Mouse (Mus musculus) forebrain, embryonic 11.5 days (tissue): ENCODE measurements at regions not wholly inside any gene's neighbourhood (a gene's known extent, or its start where the extent isn't known, plus 50 kb on each side); places are given as distances from the start of the nearest gene placed in this dataset.

Source experiments
- ATAC-seq: fragments of 200-750 bp; cut with Nextera tagmentation; replicated peaks from 2 replicates; pipeline ENCODE4 v1.8.0; 2017; ENCODE audit warnings: moderate TSS enrichment; ENCODE audit not compliant: low FRiP score
- DNase-seq: peaks from one replicate; pipeline ENCODE4 v3.0.0-alpha.2; 2017; ENCODE audit warnings: low spot score
- H3K27ac ChIP-seq: fragments of 300-500 bp; sonication (generic); 2 replicates; pipeline ENCODE4 v1.5.1; 2014; ENCODE audit warnings: low read depth, low read length
- H3K27me3 ChIP-seq: fragments of 300-500 bp; sonication (generic); 2 replicates; pipeline ENCODE4 v1.6.1; 2014; ENCODE audit warnings: mild to moderate bottlenecking, low read length, mixed read lengths; ENCODE audit not compliant: control insufficient read depth, insufficient read depth
- H3K36me3 ChIP-seq: fragments of 300-500 bp; sonication (generic); 2 replicates; pipeline ENCODE4 v1.6.1; 2014; ENCODE audit warnings: mild to moderate bottlenecking, low read length, moderate library complexity, mixed read lengths; ENCODE audit not compliant: control insufficient read depth, insufficient read depth
- H3K4me1 ChIP-seq: fragments of 300-500 bp; sonication (generic); replicated peaks from 2 replicates; pipeline ENCODE4 v1.6.1; 2014; ENCODE audit warnings: low read length, mixed read lengths; ENCODE audit not compliant: control insufficient read depth, insufficient read depth
- H3K4me2 ChIP-seq: fragments of 300-500 bp; sonication (generic); 2 replicates; pipeline ENCODE4 v1.6.1; 2014; ENCODE audit warnings: low read depth, mild to moderate bottlenecking, low read length, moderate library complexity, mixed read lengths; ENCODE audit not compliant: severe bottlenecking
- H3K4me3 ChIP-seq: fragments of 300-500 bp; sonication (generic); 2 replicates; pipeline ENCODE4 v1.5.1; 2014; ENCODE audit warnings: low read depth, low read length
- H3K9ac ChIP-seq: fragments of 300-500 bp; sonication (generic); 2 replicates; pipeline ENCODE4 v1.6.1; 2014; ENCODE audit warnings: low read length
- H3K9me3 ChIP-seq: fragments of 300-500 bp; sonication (generic); 2 replicates; pipeline ENCODE4 v1.6.1; 2016; ENCODE audit warnings: low read length, mixed read lengths; ENCODE audit not compliant: control insufficient read depth
- WGBS: fragments of 180-500 bp; shearing (Covaris S2); extraction: QIAGEN DNeasy Blood & Tissue Kit; methylation state at CpG from one replicate; pipeline ENCODE4 v1.1.7; 2014; 5-methylcytosine and 5-hydroxymethylcytosine counted together

GRCm38 (mm10) chr13:103539577-103539976, 205.3 kb upstream of the Mast4 start:
- H3K36me3 ChIP-seq = no peaks in the 10 kb centered on the region
- H3K9me3 ChIP-seq = no peaks in the 10 kb centered on the region
- no peak overlapping the region for H3K4me3 ChIP-seq
- WGBS = 88% methylated on average over 10 of the region's 10 CpGs
- H3K4me2 ChIP-seq = no peak overlapping the region
- no peak overlapping the region for H3K27ac ChIP-seq
- no peak overlapping the region for H3K9ac ChIP-seq
- no peak for ATAC-seq
- H3K27me3 ChIP-seq = no peaks in the 10 kb centered on the region
- no peak for DNase-seq
- no peaks in the 10 kb centered on the region for H3K4me1 ChIP-seq

- no peak overlapping the region for H3K4me2 ChIP-seq
- DNase-seq (no peak), ATAC-seq (no peak)
- WGBS = 74% methylated on average over 1 of the region's 1 CpGs
- no peaks in the 10 kb centered on the region for H3K27me3 ChIP-seq
- no peaks in the 10 kb centered on the region for H3K9me3 ChIP-seq
- H3K4me1 ChIP-seq = no peaks in the 10 kb centered on the region
- H3K4me3 ChIP-seq = no peak overlapping the region
- no peak overlapping the region for H3K9ac ChIP-seq
- no peaks in the 10 kb centered on the region for H3K36me3 ChIP-seq
- H3K27ac ChIP-seq = no peak overlapping the region
Observed at GRCm38 (mm10) chr13:103513825-103514224, 179.5 kb upstream of the Mast4 start.

- H3K4me1 ChIP-seq = no peaks in the 10 kb centered on the region
- H3K4me2 ChIP-seq = no peak overlapping the region
- no peaks in the 10 kb centered on the region for H3K9me3 ChIP-seq
- ATAC-seq (no peak), DNase-seq (no peak)
- H3K36me3 ChIP-seq = no peaks in the 10 kb centered on the region
- WGBS = 93% methylated on average over 7 of the region's 7 CpGs
- H3K9ac ChIP-seq = no peak overlapping the region
- no peak overlapping the region for H3K4me3 ChIP-seq
- no peaks in the 10 kb centered on the region for H3K27me3 ChIP-seq
- H3K27ac ChIP-seq = no peak overlapping the region
Observed at GRCm38 (mm10) chr13:103512476-103512875, 178.2 kb upstream of the Mast4 start.

- WGBS = 82% methylated on average over 7 of the region's 7 CpGs
- Histone ChIP-seq H3K27ac (no peak overlapping the region), H3K9ac (no peak overlapping the region), H3K4me2 (no peak overlapping the region), H3K4me1 (no peaks in the 10 kb centered on the region), H3K27me3 (no peaks in the 10 kb centered on the region), H3K4me3 (no peak overlapping the region), H3K36me3 (no peaks in the 10 kb centered on the region), H3K9me3 (no peaks in the 10 kb centered on the region)
- ATAC-seq = no peak
- DNase-seq = no peak
Observed at GRCm38 (mm10) chr13:103504987-103505386, 170.7 kb upstream of the Mast4 start.

GRCm38 (mm10) chr13:103499376-103499775, 165.1 kb upstream of the Mast4 start:
- Histone ChIP-seq H3K9me3 (no peaks in the 10 kb centered on the region), H3K9ac (no peak overlapping the region), H3K4me1 (no peaks in the 10 kb centered on the region), H3K4me3 (no peak overlapping the region), H3K4me2 (no peak overlapping the region), H3K27me3 (no peaks in the 10 kb centered on the region), H3K36me3 (no peaks in the 10 kb centered on the region), H3K27ac (no peak overlapping the region)
- WGBS = 91% methylated on average over 8 of the region's 8 CpGs
- ATAC-seq = no peak
- no peak for DNase-seq

- no peak for DNase-seq
- Histone ChIP-seq H3K4me2 (no peak overlapping the region), H3K36me3 (no peaks in the 10 kb centered on the region), H3K27ac (no peak overlapping the region), H3K4me1 (peaks cover 4% of the 10 kb centered on the region; the same call in 1 of the 2 replicates), H3K4me3 (no peak overlapping the region), H3K9me3 (no peaks in the 10 kb centered on the region), H3K9ac (no peak overlapping the region), H3K27me3 (no peaks in the 10 kb centered on the region)
- WGBS = 84% methylated on average over 9 of the region's 9 CpGs
- ATAC-seq = no peak
Observed at GRCm38 (mm10) chr13:103494371-103494770, 160.1 kb upstream of the Mast4 start.

GRCm38 (mm10) chr13:103493567-103493966, 159.3 kb upstream of the Mast4 start:
- Histone ChIP-seq H3K4me3 (no peak overlapping the region), H3K27ac (no peak overlapping the region), H3K27me3 (no peaks in the 10 kb centered on the region), H3K4me1 (peaks cover 4% of the 10 kb centered on the region; the same call in 1 of the 2 replicates), H3K4me2 (no peak overlapping the region), H3K36me3 (no peaks in the 10 kb centered on the region), H3K9me3 (no peaks in the 10 kb centered on the region), H3K9ac (no peak overlapping the region)
- DNase-seq (no peak), ATAC-seq (no peak)
- 89% methylated on average over 7 of the region's 7 CpGs for WGBS

- Histone ChIP-seq H3K4me2 (no peak overlapping the region), H3K9ac (no peak overlapping the region), H3K9me3 (no peaks in the 10 kb centered on the region), H3K4me3 (no peak overlapping the region), H3K27me3 (no peaks in the 10 kb centered on the region), H3K27ac (no peak overlapping the region), H3K36me3 (no peaks in the 10 kb centered on the region), H3K4me1 (peaks cover 4% of the 10 kb centered on the region; the same call in 1 of the 2 replicates)
- WGBS = 20% methylated on average over 6 of the region's 6 CpGs
- ATAC-seq = no peak
- DNase-seq = no peak
Observed at GRCm38 (mm10) chr13:103490049-103490448, 155.8 kb upstream of the Mast4 start.

GRCm38 (mm10) chr13:103484092-103484491, 149.8 kb upstream of the Mast4 start:
- Histone ChIP-seq H3K4me1 (no peaks in the 10 kb centered on the region), H3K4me2 (no peak overlapping the region), H3K9ac (no peak overlapping the region), H3K27ac (no peak overlapping the region), H3K36me3 (no peaks in the 10 kb centered on the region), H3K27me3 (no peaks in the 10 kb centered on the region), H3K9me3 (no peaks in the 10 kb centered on the region), H3K4me3 (no peak overlapping the region)
- 56% methylated on average over 5 of the region's 5 CpGs for WGBS
- no peak for ATAC-seq
- DNase-seq = no peak
